Mouse (Mus musculus): ENCODE measurements at regions not wholly inside any gene's neighbourhood (a gene's known extent, or its start where the extent isn't known, plus 50 kb on each side); places are given as distances from the start of the nearest gene placed in this dataset.

DNA sequence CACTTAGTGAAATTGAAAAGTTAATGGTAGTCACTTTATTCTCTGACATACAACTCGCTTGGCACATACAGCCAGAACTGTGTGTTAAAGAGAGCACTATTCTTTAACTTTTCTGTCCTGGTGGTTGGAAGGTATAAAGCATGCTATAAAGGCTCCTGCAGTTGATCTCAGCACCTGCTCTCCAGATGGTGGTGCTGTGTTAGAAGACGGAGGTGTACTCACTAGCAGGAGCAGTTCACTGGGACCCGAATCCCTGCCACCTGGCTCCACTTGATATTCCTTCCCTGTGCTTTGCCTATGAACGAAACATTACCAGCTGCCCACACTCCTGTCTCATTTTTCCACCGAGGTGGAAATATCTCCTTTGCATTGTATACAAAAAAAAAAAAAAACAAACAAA, 373.2 kb upstream of the Adamts16 start:
- TF ChIP-seq MXI1 (IDR thresholded peaks at IDR 0.05; ENCODE audit: low read depth, low read length), result no peak
- TF ChIP-seq UBTF (IDR thresholded peaks at IDR 0.05; ENCODE audit: borderline replicate concordance, insufficient read depth, low read depth, low read length), result no peak
- TF ChIP-seq CTCF (IDR thresholded peaks at IDR 0.05 in 2 of 3, conservative IDR thresholded peaks at IDR 0.05 in 1 of 3; ENCODE audit: control insufficient read depth in 1 of 3, insufficient read depth in 1 of 3, low read depth in 2 of 3, low read length in 3 of 3, poor library complexity in 1 of 3, severe bottlenecking in 1 of 3), result no peak
- TF ChIP-seq POLR2A (IDR thresholded peaks at IDR 0.05; ENCODE audit: control insufficient read depth in 1 of 2, insufficient read depth in 1 of 2, low read depth in 1 of 2, low read length in 2 of 2, poor library complexity in 1 of 2), result no peak
- TF ChIP-seq NRF1 (IDR thresholded peaks at IDR 0.05; ENCODE audit: insufficient read depth, low read depth, low read length, poor library complexity, severe bottlenecking), result no peak
- no peak for TF ChIP-seq ETS1 (IDR thresholded peaks at IDR 0.05; ENCODE audit: low read depth, low read length)
